Mouse (Mus musculus): Measurements from ENCODE around the gene Polr2j. TPM values are rescaled to one million over a fixed set of nuclear protein-coding genes. Genes with fewer than 3 reads are reported as not detected.
A peak's percentile ranks its signal among the peaks of the same experiment; 100 is the strongest.

Gene Polr2j
- polyA plus RNA-seq (2016; fragmentation: Nextera tagmentation; extraction: Ambion mirVana), result 288 and 292 TPM in 2 replicates

DNA sequence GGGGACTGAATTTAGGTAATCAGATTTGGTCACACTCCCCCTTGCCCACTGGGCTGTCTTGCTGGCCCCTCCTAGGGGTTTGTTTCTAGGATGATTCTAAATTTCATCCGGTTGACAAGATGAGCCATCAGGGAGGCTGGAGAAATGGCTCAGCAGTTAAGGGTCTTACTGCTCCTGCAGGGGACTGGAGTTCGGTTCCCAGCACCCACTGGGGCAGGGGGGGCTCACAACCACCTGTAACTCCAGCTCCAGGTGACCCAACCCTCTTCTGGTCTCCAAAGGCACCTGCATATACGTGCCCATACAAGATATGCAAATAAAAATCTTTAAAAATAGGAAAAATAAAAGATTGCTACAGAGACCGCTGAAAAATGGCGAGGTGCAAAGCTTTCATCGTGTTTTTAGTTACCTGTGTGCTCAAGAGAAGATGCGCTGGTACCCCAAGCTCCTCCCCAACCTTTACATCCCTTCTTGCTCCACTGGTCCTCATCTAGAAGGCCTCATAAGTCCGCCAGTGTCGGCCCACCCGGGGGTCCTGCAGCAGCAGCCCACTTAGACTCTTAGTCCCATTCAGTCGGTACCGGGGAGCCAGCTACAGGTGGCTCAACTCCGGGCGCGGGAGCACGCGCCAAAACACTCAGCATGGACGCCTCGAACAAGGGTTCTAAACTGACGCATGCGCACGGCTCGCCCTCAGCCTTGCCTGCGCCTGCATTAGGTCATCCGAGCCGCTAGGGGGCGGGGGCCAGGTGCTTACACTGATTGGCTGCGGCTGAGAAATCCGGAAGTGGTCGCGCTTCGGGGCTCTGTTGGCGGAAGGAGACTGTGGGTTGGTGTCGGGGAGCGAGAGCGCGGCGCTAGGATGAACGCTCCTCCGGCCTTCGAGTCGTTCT is at the start of gene Polr2j:
Polr2j (plus strand) TSS at position 741 of the 893 bp plus-strand sequence.
- no peaks in the 10 kb centered on the region for H3K27me3 ChIP-seq (ENCODE audit: insufficient read depth, poor library complexity, severe bottlenecking)
- peak within 1 kb of the TSS; percentile 91 for H3K27ac ChIP-seq
- H3K4me1 ChIP-seq (replicated peaks), result peaks cover 25% of the 10 kb centered on the region
- H3K4me3 ChIP-seq, result peak within 1 kb of the TSS; percentile 83
- DNase-seq (ENCODE audit: low spot score), result peak; percentile 99
- peaks cover 34% of the 10 kb centered on the region for H3K36me3 ChIP-seq
- 3% methylated on average over 42 of the region's 42 CpGs for WGBS
- H3K9me3 ChIP-seq, result no peaks in the 10 kb centered on the region

DNA sequence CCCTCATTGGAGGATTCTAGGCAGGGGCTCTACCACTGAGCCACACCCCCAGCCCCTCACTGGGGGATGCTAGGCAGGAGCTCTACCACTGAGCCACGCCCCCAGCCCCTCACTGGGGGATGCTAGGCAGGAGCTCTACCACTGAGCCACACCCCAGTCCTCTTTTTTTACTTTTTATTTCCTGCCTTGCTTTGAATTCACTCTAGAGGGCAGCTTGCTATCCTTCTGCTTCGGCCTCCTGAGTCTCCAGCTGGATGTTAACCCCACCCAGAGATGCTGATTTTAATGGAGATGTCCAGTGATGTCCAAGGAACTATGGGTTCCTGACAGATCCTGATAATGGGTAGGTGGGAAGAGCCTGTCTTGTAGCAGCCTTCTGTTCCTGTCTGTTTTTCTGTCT is 47.0 kb upstream of the Polr2j start:
- WGBS, result 66% methylated on average over 2 of the region's 2 CpGs
- Histone ChIP-seq H3K4me3 (no peak overlapping the region), H3K27ac (no peak overlapping the region), H3K9me3 (no peaks in the 10 kb centered on the region), H3K27me3 (ENCODE audit: insufficient read depth, poor library complexity, severe bottlenecking) (no peaks in the 10 kb centered on the region), H3K4me1 (replicated peaks) (no peaks in the 10 kb centered on the region), H3K36me3 (no peaks in the 10 kb centered on the region)
- no peak for DNase-seq (ENCODE audit: low spot score)

DNA sequence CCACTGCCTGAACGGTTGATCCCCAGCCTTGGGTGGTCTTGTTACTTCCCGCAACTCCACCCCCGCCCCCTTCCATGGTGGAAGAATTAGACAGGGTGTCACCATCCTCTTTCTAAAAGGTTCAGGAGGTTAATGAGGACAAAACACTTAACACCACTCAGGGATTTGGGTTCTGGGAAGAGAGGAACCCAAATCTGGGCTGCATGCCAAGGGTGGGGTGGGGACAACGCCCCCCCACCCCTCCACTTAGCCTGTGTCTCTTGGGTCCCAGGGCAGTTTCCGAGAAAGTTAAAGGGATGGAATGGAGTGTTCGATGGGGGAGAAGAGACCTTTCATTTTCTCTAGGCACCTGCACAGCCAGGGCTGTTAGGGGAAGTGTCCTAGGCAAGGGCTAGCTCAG is 43.4 kb upstream of the Polr2j start:
- Histone ChIP-seq H3K4me1 (replicated peaks) (no peaks in the 10 kb centered on the region), H3K27me3 (ENCODE audit: insufficient read depth, poor library complexity, severe bottlenecking) (no peaks in the 10 kb centered on the region), H3K9me3 (no peaks in the 10 kb centered on the region), H3K36me3 (no peaks in the 10 kb centered on the region), H3K4me3 (no peak overlapping the region), H3K27ac (no peak overlapping the region)
- 70% methylated on average over 6 of the region's 6 CpGs for WGBS
- DNase-seq (ENCODE audit: low spot score), result no peak

DNA sequence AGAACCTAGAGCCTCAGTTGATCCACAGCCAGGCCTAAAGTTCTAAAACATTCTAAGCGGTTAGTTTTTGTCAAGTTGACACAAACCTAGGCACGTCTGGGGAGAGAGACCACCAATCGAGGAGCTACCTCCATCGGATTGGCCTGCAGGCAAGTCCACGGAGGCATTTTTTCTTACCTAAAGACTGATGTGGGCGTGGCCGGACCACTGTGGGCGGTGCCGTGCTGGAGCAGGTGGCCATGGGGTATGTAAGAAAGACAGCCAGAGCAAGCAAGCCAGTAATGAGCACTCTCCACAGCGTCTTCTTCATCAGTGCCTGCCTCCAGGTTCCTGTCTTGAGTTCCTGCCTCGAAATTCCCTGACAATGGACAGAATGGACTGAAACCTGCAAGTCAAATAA is 42.9 kb upstream of the Polr2j start:
- Histone ChIP-seq H3K27ac (no peak overlapping the region), H3K4me3 (no peak overlapping the region), H3K9me3 (no peaks in the 10 kb centered on the region), H3K36me3 (no peaks in the 10 kb centered on the region), H3K4me1 (replicated peaks) (no peaks in the 10 kb centered on the region), H3K27me3 (ENCODE audit: insufficient read depth, poor library complexity, severe bottlenecking) (no peaks in the 10 kb centered on the region)
- WGBS, result 65% methylated on average over 11 of the region's 11 CpGs
- DNase-seq (ENCODE audit: low spot score), result no peak

DNA sequence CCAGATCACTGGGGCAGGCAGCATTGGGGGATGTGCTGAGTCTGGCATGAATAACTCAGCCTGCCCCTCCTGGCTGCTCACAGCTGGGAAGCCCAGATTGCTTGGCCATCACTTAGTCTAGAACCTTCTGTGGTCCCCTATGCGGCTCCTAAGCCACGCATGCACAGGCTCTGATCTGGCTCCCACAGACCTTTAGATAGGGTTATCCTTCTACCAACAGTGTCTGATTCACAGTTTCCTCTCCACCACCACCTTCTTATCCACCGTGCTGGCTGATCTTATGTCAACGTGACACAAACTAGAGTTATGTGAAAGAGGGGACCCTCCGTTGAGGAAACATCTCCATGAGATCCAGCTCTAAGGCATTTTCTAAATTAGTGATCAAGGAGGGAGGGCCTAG is 41.4 kb upstream of the Polr2j start:
- WGBS, result 89% methylated on average over 5 of the region's 5 CpGs
- Histone ChIP-seq H3K27me3 (ENCODE audit: insufficient read depth, poor library complexity, severe bottlenecking) (no peaks in the 10 kb centered on the region), H3K9me3 (no peaks in the 10 kb centered on the region), H3K4me1 (replicated peaks) (no peaks in the 10 kb centered on the region), H3K4me3 (no peak overlapping the region), H3K27ac (no peak overlapping the region), H3K36me3 (no peaks in the 10 kb centered on the region)
- DNase-seq (ENCODE audit: low spot score), result no peak

DNA sequence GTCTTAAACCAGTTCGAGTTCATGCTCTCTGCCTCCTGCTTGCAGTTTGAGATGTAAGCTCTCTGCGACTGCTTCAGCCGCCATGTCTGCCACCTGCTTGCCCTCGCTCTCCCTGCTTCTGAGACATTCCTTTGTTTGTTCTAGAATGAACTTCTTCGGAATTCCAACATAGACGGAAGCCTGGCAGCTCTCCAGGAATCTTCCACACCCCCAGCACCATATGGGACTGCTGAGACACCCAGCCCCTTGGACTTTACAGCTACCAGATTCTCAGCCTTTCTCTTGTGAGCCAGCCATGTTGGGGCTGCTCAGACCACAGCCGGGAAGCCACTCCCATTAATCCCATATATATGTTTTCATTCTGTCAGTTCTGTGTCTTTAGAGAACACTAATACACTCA is 40.1 kb upstream of the Polr2j start:
- no peaks in the 10 kb centered on the region for H3K36me3 ChIP-seq

DNA sequence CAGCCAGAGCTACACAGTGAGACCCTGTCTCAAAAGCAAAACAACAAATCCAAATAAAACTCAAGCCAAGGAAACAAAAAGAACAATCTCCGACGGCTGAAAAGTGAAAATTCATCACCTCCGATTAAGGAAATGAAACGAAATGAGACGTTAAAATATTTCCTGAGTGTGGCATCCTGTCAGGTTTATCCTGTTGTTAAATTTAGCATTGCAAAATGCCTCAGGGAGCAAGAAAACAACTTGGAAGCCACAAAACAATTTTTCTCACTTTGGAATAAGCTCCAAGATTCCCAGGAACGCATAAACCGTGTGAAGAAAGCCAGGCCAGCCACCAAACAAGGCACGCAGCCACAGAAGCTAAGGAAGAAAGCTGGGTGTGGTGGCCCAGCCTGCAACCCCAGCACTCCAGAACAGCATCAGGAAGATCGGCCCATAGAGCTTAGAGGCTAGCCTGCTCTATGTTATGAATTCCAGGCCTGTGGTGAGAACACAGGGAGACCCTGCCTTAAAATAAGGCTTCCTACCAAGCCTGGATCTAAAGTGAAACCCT is 39.4 kb upstream of the Polr2j start:
- H3K4me1 ChIP-seq (replicated peaks), result no peaks in the 10 kb centered on the region
- H3K36me3 ChIP-seq, result no peaks in the 10 kb centered on the region
- 90% methylated on average over 9 of the region's 9 CpGs for WGBS
- H3K27me3 ChIP-seq (ENCODE audit: insufficient read depth, poor library complexity, severe bottlenecking), result no peaks in the 10 kb centered on the region
- DNase-seq (ENCODE audit: low spot score), result no peak
- H3K4me3 ChIP-seq, result no peak overlapping the region
- no peak overlapping the region for H3K27ac ChIP-seq
- H3K9me3 ChIP-seq, result no peaks in the 10 kb centered on the region

More for the DNA sequence above, 40.1 kb upstream of the Polr2j start:
- H3K4me3 ChIP-seq, result no peak overlapping the region
- 65% methylated on average over 7 of the region's 7 CpGs for WGBS
- H3K27me3 ChIP-seq (ENCODE audit: insufficient read depth, poor library complexity, severe bottlenecking), result no peaks in the 10 kb centered on the region
- H3K9me3 ChIP-seq, result no peaks in the 10 kb centered on the region
- H3K27ac ChIP-seq, result no peak overlapping the region
- H3K4me1 ChIP-seq (replicated peaks), result no peaks in the 10 kb centered on the region
- DNase-seq (ENCODE audit: low spot score), result no peak

DNA sequence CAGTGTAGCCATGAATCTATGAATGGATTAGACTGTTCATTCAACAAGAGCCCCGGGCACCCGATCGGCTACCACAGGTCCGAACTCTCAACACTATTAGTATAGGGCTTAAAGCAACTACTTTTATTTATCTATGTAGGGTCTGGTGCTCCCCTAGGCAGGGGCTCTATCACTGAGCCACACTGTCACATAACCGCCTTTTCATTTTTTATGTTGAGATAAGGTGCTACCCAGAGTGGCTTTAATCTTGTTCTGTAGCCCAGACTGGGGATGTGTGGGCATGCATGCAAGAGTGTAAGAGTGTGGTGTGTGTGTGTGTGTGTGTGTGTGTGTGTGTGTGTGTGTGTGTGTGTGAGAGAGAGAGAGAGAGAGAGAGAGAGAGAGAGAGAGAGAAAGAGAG is 38.3 kb upstream of the Polr2j start:
- H3K4me1 ChIP-seq (replicated peaks), result no peaks in the 10 kb centered on the region
- no peak overlapping the region for H3K4me3 ChIP-seq
- no peak for DNase-seq (ENCODE audit: low spot score)
- no peak overlapping the region for H3K27ac ChIP-seq
- 95% methylated on average over 5 of the region's 5 CpGs for WGBS
- H3K36me3 ChIP-seq, result no peaks in the 10 kb centered on the region
- no peaks in the 10 kb centered on the region for H3K9me3 ChIP-seq
- no peaks in the 10 kb centered on the region for H3K27me3 ChIP-seq (ENCODE audit: insufficient read depth, poor library complexity, severe bottlenecking)

DNA sequence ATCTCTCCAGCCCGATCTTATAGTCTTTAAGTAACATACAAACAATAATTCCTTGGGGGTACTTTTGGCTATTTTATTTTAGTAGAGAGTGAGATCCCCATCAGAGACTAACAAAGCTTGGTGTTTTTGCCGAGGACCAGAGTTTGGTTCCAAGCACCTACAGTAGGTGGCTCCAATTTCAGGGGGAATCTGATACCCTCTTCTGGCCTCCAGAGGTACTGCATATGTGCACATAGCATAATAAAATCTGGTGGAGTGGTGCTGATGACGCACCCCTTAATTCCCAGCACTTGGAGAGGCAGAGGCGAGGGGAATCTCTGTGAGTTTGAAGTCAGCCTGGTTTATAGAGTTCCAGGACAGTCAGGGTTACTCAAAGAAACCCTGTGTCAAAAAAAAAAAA is 34.1 kb upstream of the Polr2j start:
- DNase-seq (ENCODE audit: low spot score), result no peak
- Histone ChIP-seq H3K36me3 (no peaks in the 10 kb centered on the region), H3K27ac (no peak overlapping the region), H3K4me1 (replicated peaks) (peaks cover 26% of the 10 kb centered on the region), H3K4me3 (no peak overlapping the region), H3K27me3 (ENCODE audit: insufficient read depth, poor library complexity, severe bottlenecking) (peaks cover 34% of the 10 kb centered on the region), H3K9me3 (no peaks in the 10 kb centered on the region)
- WGBS, result 78% methylated on average over 4 of the region's 4 CpGs

DNA sequence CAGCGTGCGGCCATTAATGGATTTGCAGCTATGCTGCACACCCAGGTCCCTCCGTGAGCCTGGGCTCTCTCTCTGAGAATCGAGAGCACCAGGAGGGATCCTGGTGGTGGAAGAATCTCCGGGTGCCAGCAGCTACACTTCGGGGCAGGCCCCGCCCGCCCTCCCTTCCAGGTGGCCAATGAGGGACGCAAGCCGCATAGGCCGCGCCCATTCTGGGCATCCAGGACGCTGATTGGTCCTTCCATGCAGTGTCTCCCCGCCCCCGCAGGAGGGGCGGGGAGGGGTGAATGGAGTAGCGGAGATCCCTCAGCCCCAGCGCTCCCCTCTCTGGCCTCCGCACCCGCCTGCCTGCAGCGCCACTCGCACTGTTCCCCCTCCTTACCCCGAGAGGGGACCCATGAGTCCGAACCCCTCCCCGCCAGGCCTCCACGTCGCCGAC is 32.7 kb upstream of the Polr2j start, which contains the start of gene Rasa4:
Rasa4 (plus strand) TSS at position 248 of the 439 bp plus-strand sequence.
- Histone ChIP-seq H3K9me3 (no peaks in the 10 kb centered on the region), H3K4me3 (peak within 1 kb of the TSS; percentile 63), H3K27ac (peak within 1 kb of the TSS; percentile 57), H3K36me3 (no peaks in the 10 kb centered on the region), H3K4me1 (replicated peaks) (peaks cover 30% of the 10 kb centered on the region), H3K27me3 (ENCODE audit: insufficient read depth, poor library complexity, severe bottlenecking) (peaks cover 43% of the 10 kb centered on the region)
- under 1% methylated on average over 28 of the region's 28 CpGs for WGBS
- DNase-seq (ENCODE audit: low spot score), result peak; percentile 92

DNA sequence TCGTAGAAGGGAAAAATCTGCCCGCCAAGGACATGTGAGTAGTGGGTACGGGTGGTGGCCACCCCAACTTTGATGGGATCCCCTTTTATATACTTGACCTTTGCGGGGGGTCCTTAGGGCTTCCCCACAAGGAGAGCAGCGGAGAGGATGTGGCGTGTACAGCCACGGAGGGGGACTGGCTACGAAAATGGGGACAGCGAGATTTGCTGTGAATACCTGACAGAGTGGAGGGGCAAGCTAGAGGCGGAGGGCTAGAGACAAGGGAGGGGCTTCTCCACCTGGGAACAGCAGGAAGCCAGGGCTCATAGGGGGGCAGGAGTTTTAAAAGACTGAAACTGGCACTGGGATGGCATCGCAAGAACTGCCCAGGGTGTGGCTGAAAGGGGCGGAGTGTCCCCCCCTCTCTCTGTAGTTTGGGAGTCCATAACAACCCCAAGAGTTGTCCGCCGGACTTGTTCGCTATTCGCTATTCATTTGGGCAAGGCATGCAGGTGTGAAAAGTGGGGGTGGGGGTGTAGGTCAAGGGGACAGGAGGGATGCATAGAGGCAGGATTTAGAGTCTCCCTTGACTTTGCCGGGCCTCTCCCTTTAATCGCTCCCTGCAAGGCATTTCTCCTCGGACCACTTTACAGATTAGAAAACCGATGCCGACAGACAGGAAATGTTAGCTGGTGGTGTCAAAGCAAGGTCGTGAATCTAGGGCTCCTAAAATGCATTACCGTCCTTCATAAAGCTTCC is 32.1 kb upstream of the Polr2j start:
- 2% methylated on average over 23 of the region's 23 CpGs for WGBS
- peak overlapping the region; percentile 63 for H3K4me3 ChIP-seq
- peaks cover 45% of the 10 kb centered on the region for H3K27me3 ChIP-seq (ENCODE audit: insufficient read depth, poor library complexity, severe bottlenecking)
- DNase-seq (ENCODE audit: low spot score), result no peak
- peak overlapping the region; percentile 57 for H3K27ac ChIP-seq
- H3K4me1 ChIP-seq (replicated peaks), result peaks cover 36% of the 10 kb centered on the region
- no peaks in the 10 kb centered on the region for H3K36me3 ChIP-seq
- H3K9me3 ChIP-seq, result no peaks in the 10 kb centered on the region

DNA sequence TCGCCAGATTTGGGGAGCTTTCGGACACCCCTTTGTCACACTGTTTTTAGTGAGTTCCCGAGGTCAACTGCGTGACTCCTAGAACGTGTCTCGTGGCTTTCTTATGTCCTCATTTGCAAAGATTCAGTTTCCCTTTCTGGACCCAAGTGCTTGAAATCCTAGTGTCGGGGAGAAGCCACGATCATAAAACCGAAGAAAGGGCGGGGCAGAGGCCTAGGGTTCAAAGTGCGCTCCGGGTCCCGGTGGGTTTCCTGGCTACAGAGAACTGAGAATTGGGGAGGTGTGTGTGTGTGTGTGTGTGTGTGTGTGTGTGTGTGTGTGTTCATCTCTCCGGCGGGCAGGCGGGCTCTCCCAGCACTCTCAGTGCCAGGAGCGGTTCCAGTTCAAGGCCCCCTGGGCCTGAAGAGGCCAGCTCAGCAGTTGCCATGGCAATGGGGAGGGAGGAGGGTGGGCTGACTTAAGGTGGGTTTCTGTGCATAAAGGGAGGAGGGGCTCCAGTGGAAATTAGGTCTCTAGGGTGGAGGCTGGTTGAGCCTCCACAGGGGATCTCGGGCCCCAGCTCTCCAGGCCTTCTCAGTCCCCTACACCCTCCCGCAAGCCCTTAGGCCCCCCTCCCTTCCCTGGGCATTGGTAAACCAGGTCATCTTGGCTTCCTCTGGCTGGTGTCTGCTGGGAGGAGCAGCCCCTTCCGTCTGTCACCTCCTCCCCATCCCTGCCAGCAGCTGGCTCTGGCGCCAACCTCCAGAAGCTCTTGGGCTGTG is 31.4 kb upstream of the Polr2j start:
- Histone ChIP-seq H3K27ac (peak overlapping the region; percentile 62; the same call in 1 of the 2 replicates), H3K4me1 (replicated peaks) (peaks cover 37% of the 10 kb centered on the region), H3K9me3 (no peaks in the 10 kb centered on the region), H3K4me3 (peak overlapping the region; percentile 63), H3K36me3 (no peaks in the 10 kb centered on the region), H3K27me3 (ENCODE audit: insufficient read depth, poor library complexity, severe bottlenecking) (peaks cover 45% of the 10 kb centered on the region)
- 5% methylated on average over 21 of the region's 21 CpGs for WGBS
- DNase-seq (ENCODE audit: low spot score), result peak; percentile 53
